Mouse (Mus musculus): Measurements from ENCODE around the gene Lsamp. TPM values are rescaled to one million over a fixed set of nuclear protein-coding genes. Genes with fewer than 3 reads are reported as not detected.
A peak's percentile ranks its signal among the peaks of the same experiment; 100 is the strongest.

Lsamp gene
- total and polyA plus RNA-seq, 3 experiments = not detected

DNA sequence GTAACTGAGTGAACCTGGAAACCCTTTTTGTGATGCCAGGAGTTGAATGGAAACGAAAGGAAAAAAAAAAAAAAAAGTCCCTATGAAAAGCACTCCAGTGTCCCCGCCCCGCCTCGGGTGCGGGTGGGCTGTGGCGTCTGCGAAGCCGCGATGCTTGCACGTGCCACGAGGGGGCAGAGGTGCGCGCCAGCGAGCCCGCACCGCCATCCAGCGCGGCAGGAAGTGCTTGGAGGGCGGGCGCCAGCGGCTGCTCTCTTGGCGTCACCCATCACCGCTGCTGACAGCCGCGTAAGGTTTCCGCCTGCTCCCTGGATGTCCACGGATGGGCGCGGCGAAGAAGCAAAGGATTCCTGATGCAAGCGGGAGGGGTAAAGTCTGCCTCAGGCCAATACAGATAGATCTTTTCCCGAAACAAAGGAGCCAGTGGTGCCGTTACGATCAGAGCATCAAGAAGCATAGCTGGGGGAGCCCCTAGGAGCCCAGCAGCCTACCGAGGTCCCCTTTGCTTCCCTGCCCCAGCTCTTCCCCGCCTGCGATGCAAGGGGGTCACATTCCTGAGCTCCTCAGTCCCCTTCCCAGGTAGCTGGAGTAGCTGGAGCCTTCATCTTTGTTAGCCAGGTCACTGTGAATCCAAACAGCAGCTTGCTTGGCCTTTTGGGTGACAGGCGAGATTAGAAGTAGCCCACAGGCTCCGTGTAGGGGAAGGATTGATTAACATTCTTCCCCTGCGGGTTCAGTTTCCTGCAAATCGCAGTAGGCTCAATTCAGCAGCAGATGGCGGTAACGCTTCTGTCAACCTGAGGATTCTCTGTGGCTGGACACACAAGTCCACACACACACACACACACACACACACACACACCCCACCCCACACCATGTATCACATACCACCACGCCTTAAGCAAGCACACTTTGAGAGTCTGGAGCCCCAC lies 2206.2 kb downstream of the Lsamp start:
- DNase-seq (ENCODE audit: extremely low read depth) = peak; percentile 48
- no peak overlapping the region for H3K27ac ChIP-seq (ENCODE audit: insufficient read depth, low read depth)

More for the DNA sequence above, 2206.2 kb downstream of the Lsamp start:
- no peak overlapping the region for H3K9ac ChIP-seq (ENCODE audit: insufficient read depth, low read depth)
- H3K27me3 ChIP-seq (replicated peaks) = no peaks in the 10 kb centered on the region
- in situ Hi-C loops (cut with MboI; ENCODE audit: low pct_ligation_motif_present, low pct_unique_long_range_greater_than_20kb, low sequenced_read_pairs) (loop anchor here (25.0 kb wide), 1 partner anchor 597 kb away; no protein-coding TSS in a partner anchor), dilution Hi-C loops (cut with MboI; ENCODE audit: extremely low pct_ligation_motif_present, extremely low pct_unique_long_range_greater_than_20kb, low sequenced_read_pairs) (no loop called here)
- peaks cover 0 to 10% of the 10 kb centered on the region in 2 experiments; a peak in 1 of 4 replicates for H3K4me1 ChIP-seq (ENCODE audit: control insufficient read depth in 1 of 2, insufficient read depth in 2 of 2)
- TF ChIP-seq CHD2 (IDR thresholded peaks at IDR 0.05; ENCODE audit: low read length) (no peak), CHD1 (IDR thresholded peaks at IDR 0.05; ENCODE audit: low read depth, low read length) (no peak), RCOR1 (conservative IDR thresholded peaks at IDR 0.05; ENCODE audit: low read depth, low read length) (no peak), GABPA (IDR thresholded peaks at IDR 0.05; ENCODE audit: insufficient replicate concordance, low read depth, low read length) (no peak), MEF2A (IDR thresholded peaks at IDR 0.05; ENCODE audit: borderline replicate concordance, low read depth, low read length) (no peak), BHLHE40 (IDR thresholded peaks at IDR 0.05; ENCODE audit: low read depth, low read length) (peak; percentile 43; the same call in 1 of the 2 replicates), ZNF384 (IDR thresholded peaks at IDR 0.05; ENCODE audit: low read depth, low read length) (0 out of 2 replicates have a peak, but pooled peaks have one; percentile 22), RAD21 (IDR thresholded peaks at IDR 0.05; ENCODE audit: low read depth, low read length) (peak; percentile 23), EP300 (IDR thresholded peaks at IDR 0.05; ENCODE audit: low read length) (no peak), CTCF (conservative IDR thresholded peaks at IDR 0.05 in 1 of 2, IDR thresholded peaks at IDR 0.05 in 1 of 2; ENCODE audit: low read depth in 2 of 2, low read length in 2 of 2) (peak in 1 of 2 experiments; percentile 37; a peak in 2 of 4 replicates), JUN (IDR thresholded peaks at IDR 0.05; ENCODE audit: insufficient read depth, low read depth, low read length) (no peak), USF2 (conservative IDR thresholded peaks at IDR 0.05; ENCODE audit: low read depth, low read length) (no peak), HCFC1 (IDR thresholded peaks at IDR 0.05; ENCODE audit: low read depth, low read length) (no peak)
- no peaks in the 10 kb centered on the region for H3K9me3 ChIP-seq (replicated peaks; ENCODE audit: low read length)
- no peaks in the 10 kb centered on the region for H3K79me2 ChIP-seq (replicated peaks; ENCODE audit: control insufficient read depth, extremely low read depth, insufficient read depth, poor library complexity, severe bottlenecking)
- H3K36me3 ChIP-seq (replicated peaks in 1 of 2; ENCODE audit: control insufficient read depth in 1 of 2, insufficient read depth in 1 of 2, low read length in 1 of 2) = no peaks in the 10 kb centered on the region
- peak overlapping the region in 1 of 3 experiments; percentile 47 for H3K4me3 ChIP-seq (replicated peaks in 1 of 3; ENCODE audit: low read depth in 2 of 3, low read length in 2 of 3, poor library complexity in 1 of 3)
- H3K4me2 ChIP-seq (ENCODE audit: insufficient read depth, low read depth, poor library complexity, severe bottlenecking) = no peak overlapping the region
